Mouse (Mus musculus) MN1 (cell line): ENCODE measurements at regions not wholly inside any gene's neighbourhood (a gene's known extent, or its start where the extent isn't known, plus 50 kb on each side); places are given as distances from the start of the nearest gene placed in this dataset.

ENCODE experiments used
- DNase-seq: peaks from one replicate; pipeline ENCODE4 v3.0.0-alpha.2; 2016; ENCODE audit warnings: low spot score

GRCm38 (mm10) chr9:52298329-52298728, 130.0 kb upstream of the Zc3h12c start:
- peak; percentile 11 for DNase-seq

- no peak for DNase-seq
Measured at GRCm38 (mm10) chr9:52294699-52295098, 126.3 kb upstream of the Zc3h12c start.

- DNase-seq, result no peak
Measured at GRCm38 (mm10) chr9:52289069-52289468, 120.7 kb upstream of the Zc3h12c start.

- DNase-seq, result no peak
Measured at GRCm38 (mm10) chr9:52287761-52288275, 119.4 kb upstream of the Zc3h12c start.

GRCm38 (mm10) chr9:52287246-52287651, 118.9 kb upstream of the Zc3h12c start:
- peak; percentile 46 for DNase-seq

- DNase-seq, result no peak
Measured at GRCm38 (mm10) chr9:52286104-52286503, 117.7 kb upstream of the Zc3h12c start.

- no peak for DNase-seq
Measured at GRCm38 (mm10) chr9:52283558-52283957, 115.2 kb upstream of the Zc3h12c start.

GRCm38 (mm10) chr9:52280995-52281394, 112.6 kb upstream of the Zc3h12c start:
- DNase-seq, result no peak

GRCm38 (mm10) chr9:52280556-52280955, 112.2 kb upstream of the Zc3h12c start:
- no peak for DNase-seq

- DNase-seq, result no peak
Measured at GRCm38 (mm10) chr9:52278701-52279023, 110.3 kb upstream of the Zc3h12c start.

GRCm38 (mm10) chr9:52277954-52278700, 109.8 kb upstream of the Zc3h12c start:
- DNase-seq, result no peak

- no peak for DNase-seq
Measured at GRCm38 (mm10) chr9:52273994-52274393, 105.6 kb upstream of the Zc3h12c start.

- DNase-seq, result no peak
Measured at GRCm38 (mm10) chr9:52272668-52273067, 104.3 kb upstream of the Zc3h12c start.

- DNase-seq, result no peak
Measured at GRCm38 (mm10) chr9:52271345-52272116, 103.2 kb upstream of the Zc3h12c start.

GRCm38 (mm10) chr9:52261538-52261937, 93.2 kb upstream of the Zc3h12c start:
- DNase-seq, result no peak

- DNase-seq, result no peak
Measured at GRCm38 (mm10) chr9:52259459-52259858, 91.1 kb upstream of the Zc3h12c start.

GRCm38 (mm10) chr9:52255692-52256091, 87.3 kb upstream of the Zc3h12c start:
- no peak for DNase-seq

GRCm38 (mm10) chr9:52254475-52254874, 86.1 kb upstream of the Zc3h12c start:
- no peak for DNase-seq

- DNase-seq, result no peak
Measured at GRCm38 (mm10) chr9:52251455-52251854, 83.1 kb upstream of the Zc3h12c start.

- DNase-seq, result no peak
Measured at GRCm38 (mm10) chr9:52246712-52247111, 78.3 kb upstream of the Zc3h12c start.

- no peak for DNase-seq
Measured at GRCm38 (mm10) chr9:52244081-52244480, 75.7 kb upstream of the Zc3h12c start.

GRCm38 (mm10) chr9:52243032-52243431, 74.7 kb upstream of the Zc3h12c start:
- DNase-seq, result no peak

GRCm38 (mm10) chr9:52241577-52241976, 73.2 kb upstream of the Zc3h12c start:
- DNase-seq, result no peak
